Mouse (Mus musculus) heart, adult 2 months (tissue): ENCODE results near the gene Edem1.

Experiments
- CTCF ChIP-seq: fragments of 200-600 bp; IDR thresholded peaks from 2 replicates; pipeline ENCODE4 v1.8.1; 2022; ENCODE audit warnings: antibody characterized with exemption, mild to moderate bottlenecking, moderate library complexity
- EP300 ChIP-seq: fragments of 200-500 bp; IDR thresholded peaks from 2 replicates; pipeline ENCODE4 v1.6.1; 2011; ENCODE audit warnings: low read depth, low read length, control low read depth; ENCODE audit not compliant: insufficient read depth
- POLR2A ChIP-seq: fragments of 200-500 bp; IDR thresholded peaks from 2 replicates; pipeline ENCODE4 v1.6.1; 2011; ENCODE audit warnings: mild to moderate bottlenecking, low read depth, low read length, control low read depth; ENCODE audit not compliant: insufficient read depth

GRCm38 (mm10) chr6:108837958-108838357, 9.5 kb downstream of the Edem1 start:
- TF ChIP-seq POLR2A (no peak), CTCF (no peak), EP300 (no peak)
